Comparison of ENCODE assay signal across 8 mouse cellular contexts in genomic region chr11:94602356-94602955, GRCm38 (mm10). TPM values are rescaled to one million over a fixed set of nuclear protein-coding genes. Genes with fewer than 3 reads are reported as not detected.
DNase-seq lines count a peak whose midpoint lies in the region; ATAC-seq and TF ChIP-seq lines count a peak whose summit lies in the region.

No protein-coding gene starts in this region.

- H3K36me3 ChIP-seq in kidney, postnatal 0 days (ENCODE audit: insufficient read depth, low read length): no peaks in the 10 kb centered on the region
- no peaks in the 10 kb centered on the region for H3K36me3 ChIP-seq in hindbrain, embryonic 14.5 days (replicated peaks; ENCODE audit: control insufficient read depth, insufficient read depth)
- no peaks in the 10 kb centered on the region for H3K36me3 ChIP-seq in midbrain, embryonic 14.5 days (ENCODE audit: control insufficient read depth, insufficient read depth, low read length)

- H3K4me1 ChIP-seq in kidney, postnatal 0 days (replicated peaks; ENCODE audit: insufficient read depth, low read length): peaks cover 11% of the 10 kb centered on the region
- H3K4me1 ChIP-seq in brown adipose tissue, adult 24 weeks (ENCODE audit: control insufficient read depth, insufficient read depth, insufficient read length, low read length): peaks cover 14% of the 10 kb centered on the region
- peaks cover 11% of the 10 kb centered on the region for H3K4me1 ChIP-seq in hindbrain, embryonic 14.5 days (replicated peaks; ENCODE audit: control insufficient read depth, insufficient read depth, low read length)
- peaks cover 12% of the 10 kb centered on the region for H3K4me1 ChIP-seq in midbrain, embryonic 14.5 days (ENCODE audit: control insufficient read depth, insufficient read depth, low read length)

- no peak for ATAC-seq in kidney, postnatal 0 days (replicated peaks; ENCODE audit: low FRiP score, low read depth)
- no peak for ATAC-seq in hindbrain, embryonic 14.5 days (ENCODE audit: low FRiP score)
- no peak for ATAC-seq in midbrain, embryonic 14.5 days (ENCODE audit: low FRiP score, low TSS enrichment)

- no peak overlapping the region; the same call in 1 of the 2 replicates for H3K4me3 ChIP-seq in kidney, postnatal 0 days (replicated peaks; ENCODE audit: low read depth, low read length)
- peak overlapping the region; percentile 51 for H3K4me3 ChIP-seq in brown adipose tissue, adult 24 weeks (ENCODE audit: insufficient read depth, low read depth, low read length)
- no peak overlapping the region for H3K4me3 ChIP-seq in hindbrain, embryonic 14.5 days (replicated peaks; ENCODE audit: low read length)
- no peak overlapping the region for H3K4me3 ChIP-seq in midbrain, embryonic 14.5 days (replicated peaks; ENCODE audit: low read depth, low read length)

- peak overlapping the region; percentile 58 for H3K4me2 ChIP-seq in kidney, postnatal 0 days (ENCODE audit: low read length)
- H3K4me2 ChIP-seq in hindbrain, embryonic 14.5 days (replicated peaks): peak overlapping the region; percentile 69
- peak overlapping the region; percentile 70; the same call in 1 of the 2 replicates for H3K4me2 ChIP-seq in midbrain, embryonic 14.5 days (ENCODE audit: low read length)

- H3K9ac ChIP-seq in kidney, postnatal 0 days (ENCODE audit: low read depth, low read length): peak overlapping the region; percentile 66
- H3K9ac ChIP-seq in hindbrain, embryonic 14.5 days: no peak overlapping the region
- H3K9ac ChIP-seq in midbrain, embryonic 14.5 days (replicated peaks; ENCODE audit: low read length): no peak overlapping the region

- no peak for DNase-seq in kidney, postnatal 0 days (ENCODE audit: low spot score)
- no peak for DNase-seq in kidney, postnatal 10 days
- DNase-seq in hindbrain, embryonic 14.5 days (ENCODE audit: low spot score): no peak
- DNase-seq in midbrain, embryonic 14.5 days: no peak
- DNase-seq in thymus, postnatal 36 days: no peak
- DNase-seq in ovary, postnatal 14 days (ENCODE audit: low spot score): no peak
- DNase-seq in right cerebral cortex, adult 18-20 months: no peak

- TF ChIP-seq CTCF in kidney, postnatal 0 days (IDR thresholded peaks at IDR 0.05; ENCODE audit: low read depth): no peak

- 67% methylated on average over 11 of the region's 11 CpGs for WGBS in kidney, postnatal 0 days
- WGBS in hindbrain, embryonic 14.5 days: 75% methylated on average over 11 of the region's 11 CpGs
- 74% methylated on average over 11 of the region's 11 CpGs for WGBS in midbrain, embryonic 14.5 days

- no peaks in the 10 kb centered on the region for H3K9me3 ChIP-seq in kidney, postnatal 0 days (replicated peaks; ENCODE audit: low read length)
- no peaks in the 10 kb centered on the region for H3K9me3 ChIP-seq in hindbrain, embryonic 14.5 days (ENCODE audit: control insufficient read depth, low read length)
- no peaks in the 10 kb centered on the region for H3K9me3 ChIP-seq in midbrain, embryonic 14.5 days (ENCODE audit: control insufficient read depth, low read length)

- H3K27ac ChIP-seq in kidney, postnatal 0 days: peak overlapping the region; percentile 58; the same call in 1 of the 2 replicates
- peak overlapping the region; percentile 56 for H3K27ac ChIP-seq in brown adipose tissue, adult 24 weeks (replicated peaks; ENCODE audit: low read depth, low read length)
- H3K27ac ChIP-seq in hindbrain, embryonic 14.5 days: no peak overlapping the region
- H3K27ac ChIP-seq in midbrain, embryonic 14.5 days (replicated peaks; ENCODE audit: low read depth, low read length): no peak overlapping the region

- no peaks in the 10 kb centered on the region for H3K27me3 ChIP-seq in kidney, postnatal 0 days (ENCODE audit: insufficient read depth, low read length)
- H3K27me3 ChIP-seq in hindbrain, embryonic 14.5 days (ENCODE audit: control insufficient read depth, insufficient read depth, low read length): 0 out of 2 replicates have a peak, but pooled peaks cover 10% of the 10 kb centered on the region
- H3K27me3 ChIP-seq in midbrain, embryonic 14.5 days (ENCODE audit: control insufficient read depth, insufficient read depth, low read length): no peaks in the 10 kb centered on the region

RNA-seq across cellular contexts. Expression of gene Acsf2, which starts 0.8 kb away (rescaled TPM):
- polyA plus RNA-seq in kidney, postnatal 0 days (2015; fragmentation: Nextera tagmentation; extraction: Ambion mirVana): 6.6 and 7.0 TPM in 2 replicates
- polyA plus RNA-seq in brown adipose tissue, adult 24 weeks (2012; ENCODE audit: insufficient read depth, insufficient read length, missing spikeins): 70.3 and 94.2 TPM in 2 replicates
- polyA plus RNA-seq in hindbrain, embryonic 14.5 days (2014; fragmentation: Nextera tagmentation; extraction: Ambion mirVana): 2.1 and 2.5 TPM in 2 replicates
- 1.1 and 2.0 TPM in 2 replicates for polyA plus RNA-seq in midbrain, embryonic 14.5 days (2014; fragmentation: Nextera tagmentation; extraction: Ambion mirVana)

RNA-seq across cellular contexts. Expression of gene Lrrc59, which starts 27.1 kb away (rescaled TPM):
- 119 and 135 TPM in 2 replicates for polyA plus RNA-seq in kidney, postnatal 0 days (2015; fragmentation: Nextera tagmentation; extraction: Ambion mirVana)
- polyA plus RNA-seq in brown adipose tissue, adult 24 weeks (2012; ENCODE audit: insufficient read depth, insufficient read length, missing spikeins): 60.1 and 63.6 TPM in 2 replicates
- polyA plus RNA-seq in hindbrain, embryonic 14.5 days (2014; fragmentation: Nextera tagmentation; extraction: Ambion mirVana): 132 and 139 TPM in 2 replicates
- polyA plus RNA-seq in midbrain, embryonic 14.5 days (2014; fragmentation: Nextera tagmentation; extraction: Ambion mirVana): 118 and 138 TPM in 2 replicates

RNA-seq across cellular contexts. Expression of gene Chad, which starts 37.6 kb away (rescaled TPM):
- polyA plus RNA-seq in kidney, postnatal 0 days (2015; fragmentation: Nextera tagmentation; extraction: Ambion mirVana): 0.41 and 0.50 TPM in 2 replicates
- not detected in 2 replicates for polyA plus RNA-seq in brown adipose tissue, adult 24 weeks (2012; ENCODE audit: insufficient read depth, insufficient read length, missing spikeins)
- 0.15 and 0.37 TPM in 2 replicates for polyA plus RNA-seq in hindbrain, embryonic 14.5 days (2014; fragmentation: Nextera tagmentation; extraction: Ambion mirVana)
- 0.18 TPM in 1 of 2 replicates, not detected in the other for polyA plus RNA-seq in midbrain, embryonic 14.5 days (2014; fragmentation: Nextera tagmentation; extraction: Ambion mirVana)

RNA-seq across cellular contexts. Expression of gene Mrpl27, which starts 51.1 kb away (rescaled TPM):
- polyA plus RNA-seq in kidney, postnatal 0 days (2015; fragmentation: Nextera tagmentation; extraction: Ambion mirVana): 135 and 144 TPM in 2 replicates
- polyA plus RNA-seq in brown adipose tissue, adult 24 weeks (2012; ENCODE audit: insufficient read depth, insufficient read length, missing spikeins): 138 and 145 TPM in 2 replicates
- polyA plus RNA-seq in hindbrain, embryonic 14.5 days (2014; fragmentation: Nextera tagmentation; extraction: Ambion mirVana): 118 and 140 TPM in 2 replicates
- 115 and 131 TPM in 2 replicates for polyA plus RNA-seq in midbrain, embryonic 14.5 days (2014; fragmentation: Nextera tagmentation; extraction: Ambion mirVana)

RNA-seq across cellular contexts. Expression of gene Eme1, which starts 51.3 kb away (rescaled TPM):
- polyA plus RNA-seq in kidney, postnatal 0 days (2015; fragmentation: Nextera tagmentation; extraction: Ambion mirVana): 7.9 and 8.1 TPM in 2 replicates
- polyA plus RNA-seq in brown adipose tissue, adult 24 weeks (2012; ENCODE audit: insufficient read depth, insufficient read length, missing spikeins): not detected in 2 replicates
- polyA plus RNA-seq in hindbrain, embryonic 14.5 days (2014; fragmentation: Nextera tagmentation; extraction: Ambion mirVana): 3.1 and 4.2 TPM in 2 replicates
- polyA plus RNA-seq in midbrain, embryonic 14.5 days (2014; fragmentation: Nextera tagmentation; extraction: Ambion mirVana): 2.2 and 4.4 TPM in 2 replicates

Comparison
In these comparisons a context has a peak if more than half of its experiments do, and no peak if none do; other contexts are left out.
1. H3K27ac ChIP-seq: peak in kidney, postnatal 0 days (single experiment) and brown adipose tissue, adult 24 weeks (single experiment); none in hindbrain, embryonic 14.5 days (single experiment) and midbrain, embryonic 14.5 days (single experiment).
2. Peak in every context shown above with its lines, with median percentiles within 50 percentile points of each other: H3K4me2 ChIP-seq.